Mouse (Mus musculus) lung, postnatal 4 days (tissue): ENCODE results near the gene C4b.
"Not testable (repeated sequence)": the region's sequence is repeated elsewhere in the genome, so short reads cannot be mapped to it uniquely, and the experiment has no call there.

Experiments used
- DNase-seq, 2 experiments: peaks; one replicate each; pipeline ENCODE4 v3.0.0; 2021

The C4b gene

GRCm38 (mm10) chr17:34743719-34744118, at the start of gene C4b:
Gene C4b (minus strand): TSS chr17:34743882.
- DNase-seq, result peak in 1 of 2 experiments; percentile 35

- no peak for DNase-seq
These were observed 34.1 kb upstream of the C4b start for GRCm38 (mm10) chr17:34777680-34778325.

- DNase-seq, result no peak
These were observed 17.8 kb upstream of the C4b start for GRCm38 (mm10) chr17:34761471-34761870.

GRCm38 (mm10) chr17:34746531-34746930, 2.8 kb upstream of the C4b start:
- DNase-seq, result no peak

GRCm38 (mm10) chr17:34745166-34745565, 1.5 kb upstream of the C4b start:
- DNase-seq, result not testable (repeated sequence)

DNA sequence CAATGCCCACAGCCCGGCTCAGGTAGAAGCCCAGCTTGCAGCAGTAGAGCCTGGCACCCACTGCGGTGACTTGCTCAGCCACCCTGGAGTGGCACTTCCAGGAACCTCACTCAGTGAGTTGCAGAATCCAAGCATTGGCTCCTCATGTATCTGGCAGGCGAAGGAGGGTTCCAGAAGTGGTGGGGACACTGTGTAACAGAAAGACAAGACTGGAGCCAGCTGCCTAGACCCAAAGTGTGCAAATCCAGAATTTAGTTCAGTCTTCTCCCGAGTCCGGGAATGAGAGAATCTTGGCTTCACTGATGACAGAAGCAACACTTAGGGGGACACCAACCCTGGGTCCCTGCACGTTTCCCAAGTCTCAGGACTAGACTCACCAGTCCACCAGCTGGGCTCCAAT, 929 bp upstream of the C4b start:
- DNase-seq, result not testable (repeated sequence)

DNA sequence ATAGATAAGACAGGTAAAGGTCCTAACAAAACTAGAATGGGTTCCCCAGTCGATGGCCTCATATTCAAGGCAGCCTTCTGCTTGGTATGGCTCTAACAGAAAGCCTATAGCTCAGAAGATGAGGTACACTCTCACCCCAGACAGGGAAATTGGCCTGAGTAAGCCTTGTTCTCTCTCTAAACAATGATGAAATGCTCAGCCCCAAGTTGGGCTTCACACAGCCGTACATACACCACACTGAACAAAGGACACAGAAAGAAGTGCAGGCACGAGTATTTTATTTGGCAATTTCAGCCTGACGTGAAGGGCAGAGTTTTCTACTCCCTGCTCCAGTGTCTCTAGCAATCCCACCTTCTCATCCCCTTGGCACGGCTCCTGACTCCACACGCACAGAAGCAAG, 524 bp upstream of the C4b start:
- no peak for DNase-seq

GRCm38 (mm10) chr17:34740280-34740679, 3.4 kb downstream of the C4b start:
- DNase-seq, result no peak

GRCm38 (mm10) chr17:34739708-34740107, 4.0 kb downstream of the C4b start:
- not testable (repeated sequence) for DNase-seq

DNA sequence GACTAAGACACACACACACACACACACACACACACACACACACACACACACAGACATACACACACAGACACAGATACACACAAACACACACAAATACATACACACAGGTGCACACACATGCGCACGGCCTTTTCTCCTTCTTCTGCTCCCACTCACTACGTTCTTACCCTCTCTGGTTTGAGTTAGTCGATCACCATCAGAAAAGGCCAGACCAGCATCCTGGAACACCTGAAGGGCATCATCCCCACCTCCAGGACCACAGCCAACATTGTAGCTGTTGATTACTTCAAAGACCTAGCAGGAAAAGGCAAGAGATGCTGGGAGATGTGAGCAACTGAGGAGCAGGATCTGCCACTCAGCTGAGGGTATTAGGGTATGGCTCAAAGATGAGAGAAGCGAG, 6.2 kb downstream of the C4b start:
- not testable (repeated sequence) for DNase-seq

GRCm38 (mm10) chr17:34729779-34730553, 13.7 kb downstream of the C4b start:
- not testable (repeated sequence) for DNase-seq

GRCm38 (mm10) chr17:34729155-34729554, 14.5 kb downstream of the C4b start:
- not testable (repeated sequence) for DNase-seq

GRCm38 (mm10) chr17:34727887-34728286, 15.8 kb downstream of the C4b start:
- no peak for DNase-seq

- no peak for DNase-seq
These were observed 20.6 kb downstream of the C4b start for GRCm38 (mm10) chr17:34723066-34723465.

DNA sequence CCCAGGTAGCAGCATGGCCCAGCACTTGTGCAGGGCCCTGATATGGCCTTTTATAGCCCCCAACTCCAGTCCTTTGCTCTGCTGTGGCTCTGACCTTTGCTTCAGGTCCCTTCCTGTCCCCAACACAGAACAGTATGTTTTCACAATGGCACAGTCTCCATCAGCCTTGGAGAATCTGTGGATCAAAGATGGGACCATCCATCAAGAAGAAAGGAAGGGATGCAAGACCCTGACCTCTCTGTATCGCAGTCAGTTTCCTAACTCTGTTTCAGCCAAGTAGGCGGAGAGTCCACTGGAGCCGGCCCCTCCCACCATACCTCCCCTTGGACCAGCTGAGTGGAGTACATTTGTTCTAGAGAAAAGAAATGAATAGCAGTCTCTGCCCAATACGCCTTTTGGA, 21.4 kb downstream of the C4b start:
- not testable (repeated sequence) for DNase-seq

- not testable (repeated sequence) for DNase-seq
These were observed 23.8 kb downstream of the C4b start for GRCm38 (mm10) chr17:34719886-34720285.

GRCm38 (mm10) chr17:34717401-34717800, 26.3 kb downstream of the C4b start:
- DNase-seq, result no peak

- DNase-seq, result no peak
These were observed 27.4 kb downstream of the C4b start for GRCm38 (mm10) chr17:34716247-34716646.

- not testable (repeated sequence) for DNase-seq
These were observed 28.2 kb downstream of the C4b start for GRCm38 (mm10) chr17:34715451-34715850.

DNA sequence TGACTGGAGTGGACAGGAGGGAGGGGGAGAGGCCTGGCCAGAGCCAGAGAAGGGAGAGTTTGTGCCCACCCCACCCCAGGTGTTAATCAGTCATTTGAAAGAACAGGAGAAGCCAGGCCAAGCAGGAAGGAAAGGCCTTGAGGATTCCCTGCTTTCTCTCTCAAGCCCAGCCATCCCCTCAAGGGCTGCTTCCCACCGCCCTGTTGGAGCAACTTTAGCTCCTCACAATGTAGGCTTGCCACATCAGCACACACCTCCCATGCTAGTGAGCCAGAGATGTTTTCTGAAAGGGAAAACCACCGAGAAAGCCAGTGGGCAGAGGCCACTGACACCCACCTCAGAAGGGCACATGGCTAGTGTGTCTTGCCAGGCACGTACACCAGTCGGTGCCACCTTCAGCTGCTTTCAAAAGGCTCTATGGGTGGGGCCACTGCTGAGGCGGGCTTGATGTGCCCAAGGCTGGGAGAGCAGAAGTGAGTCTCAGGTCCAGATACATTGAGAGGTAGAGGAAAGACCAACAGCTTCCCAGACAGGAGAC, 28.7 kb downstream of the C4b start:
- DNase-seq, result not testable (repeated sequence)

GRCm38 (mm10) chr17:34714181-34714907, 29.3 kb downstream of the C4b start:
- DNase-seq, result not testable (repeated sequence)

DNA sequence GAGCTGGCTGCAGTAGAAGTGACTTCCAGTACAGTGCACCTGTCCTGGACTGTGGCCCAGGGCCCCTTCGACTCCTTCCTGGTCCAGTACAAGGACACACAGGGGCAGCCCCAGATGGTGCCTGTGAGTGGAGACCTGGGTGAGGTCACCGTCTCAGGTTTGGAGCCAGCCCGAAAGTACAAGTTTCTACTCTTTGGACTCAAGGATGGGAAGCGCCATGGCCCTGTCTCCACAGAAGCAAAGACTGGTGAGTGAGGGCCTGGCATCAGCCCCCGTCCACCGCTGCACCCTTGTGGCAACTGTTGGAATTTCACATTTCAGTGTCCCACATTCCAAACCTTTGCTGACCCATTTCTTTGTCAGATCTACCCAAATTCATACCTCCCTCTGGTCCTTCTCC, 30.7 kb downstream of the C4b start:
- peak; percentile 61 to 81 for DNase-seq

- DNase-seq, result not testable (repeated sequence)
These were observed 37.2 kb downstream of the C4b start for GRCm38 (mm10) chr17:34706476-34706875.
